Comparison of ENCODE assay signal across 15 mouse cellular contexts in genomic region chr5:9086924-9087719, GRCm38 (mm10). TPM values are rescaled to one million over a fixed set of nuclear protein-coding genes. Genes with fewer than 3 reads are reported as not detected.
DNase-seq lines count a peak whose midpoint lies in the region; ATAC-seq and TF ChIP-seq lines count a peak whose summit lies in the region.
"Had no signal": no experiment of that assay in that cellular context is flagged by ENCODE, and none has a peak within 500 bp of the region (broad histone marks: within the 10 kb centered on the region; RNA-seq: fewer than 3 reads in every experiment).

No protein-coding gene starts in this region.

- H3K9ac ChIP-seq in liver, embryonic 12.5 days: no peak overlapping the region
- H3K9ac ChIP-seq: hindbrain, embryonic 14.5 days had no signal

- no peak for TF ChIP-seq CTCF in bone marrow, adult 2 months (IDR thresholded peaks at IDR 0.05; ENCODE audit: control insufficient read depth, insufficient read depth, low read length)

- H3K36me3 ChIP-seq in liver, embryonic 12.5 days: no peaks in the 10 kb centered on the region

- no peak overlapping the region for H3K4me2 ChIP-seq in liver, embryonic 12.5 days
- H3K4me2 ChIP-seq: hindbrain, embryonic 14.5 days had no signal

- H3K27ac ChIP-seq in liver, embryonic 12.5 days: no peak overlapping the region
- H3K27ac ChIP-seq in bone marrow, adult 2 months (ENCODE audit: control insufficient read depth, insufficient read depth, low read depth, low read length, poor library complexity): peak overlapping the region; percentile 90
- H3K27ac ChIP-seq: heart, adult 2 months; hindbrain, embryonic 14.5 days; layer of hippocampus, adult 2 months had no signal

- no peak for DNase-seq in liver
- DNase-seq in CD4-positive helper T cell, adult 2 months (ENCODE audit: low read depth, low spot score): peak; percentile 69
- DNase-seq in neural tube, embryonic 10.5 days (ENCODE audit: extremely low spot score, low spot score): no peak
- DNase-seq in layer of hippocampus, adult 8-10 months (ENCODE audit: low spot score in 2 of 2): no peak
- no peak for DNase-seq in adrenal gland, postnatal 4 days (ENCODE audit: low spot score in 2 of 2)
- DNase-seq: adrenal gland, adult 2 months; cerebellum, adult 9-10 months; heart, adult 2 months; lung, adult 2 months; retina, postnatal 1 day had no signal

- H3K27me3 ChIP-seq in liver, embryonic 12.5 days (replicated peaks): no peaks in the 10 kb centered on the region

- 33% methylated on average over 3 of the region's 3 CpGs for WGBS in liver, embryonic 12.5 days (ENCODE audit: insufficient replicate concordance)
- WGBS in bone marrow, adult 2 months: 3% methylated on average over 3 of the region's 3 CpGs

- TF ChIP-seq POLR2A in bone marrow, adult 2 months (IDR thresholded peaks at IDR 0.05; ENCODE audit: borderline replicate concordance, control insufficient read depth, low read depth, low read length): no peak

- H3K4me3 ChIP-seq in liver, embryonic 12.5 days: no peak overlapping the region
- no peak overlapping the region for H3K4me3 ChIP-seq in bone marrow, adult 2 months (replicated peaks; ENCODE audit: control insufficient read depth, low read depth, low read length)
- H3K4me3 ChIP-seq: heart, adult 2 months; layer of hippocampus, adult 2 months had no signal

- H3K9me3 ChIP-seq in liver, embryonic 12.5 days (replicated peaks): no peaks in the 10 kb centered on the region

- H3K4me1 ChIP-seq in liver, embryonic 12.5 days: no peaks in the 10 kb centered on the region
- H3K4me1 ChIP-seq in bone marrow, adult 2 months (ENCODE audit: control insufficient read depth, insufficient read depth, low read length): peaks cover 7% of the 10 kb centered on the region

- ATAC-seq in liver, embryonic 12.5 days: 0 out of 2 replicates have a peak, but pooled peaks have one; percentile 15
- peak; percentile 86 for ATAC-seq in megakaryocyte progenitor cell, adult 5-6 weeks (replicated peaks; ENCODE audit: poor library complexity)

RNA-seq across cellular contexts. Expression of gene Tmem243, which starts 13.3 kb away (rescaled TPM):
- polyA plus RNA-seq in liver, embryonic 12.5 days (2016; fragmentation: Nextera tagmentation; extraction: Ambion mirVana): 12.3 and 13.0 TPM in 2 replicates
- polyA plus RNA-seq in bone marrow, adult 2 months (2011; ENCODE audit: insufficient read depth, insufficient read length, low replicate concordance, missing spikeins): 11.3 and 12.9 TPM in 2 replicates
- total RNA-seq in megakaryocyte progenitor cell, adult 5-6 weeks (2015): 30.1 and 30.4 TPM in 2 replicates
- total RNA-seq in megakaryocyte progenitor cell, adult 5-6 weeks (2017): 18.3 and 19.9 TPM in 2 replicates
- total RNA-seq in layer of hippocampus, adult 8-10 months (2022): 10 to 100 TPM; 12.0 to 14.8 (median 13.7) TPM
- total RNA-seq in adrenal gland, postnatal 4 days (2021): 10 to 100 TPM; 38.3 TPM
